Mouse (Mus musculus) gastrocnemius, postnatal 4 days (tissue): Measurements from ENCODE around the gene Rreb1. TPM values are rescaled to one million over a fixed set of nuclear protein-coding genes. Genes with fewer than 3 reads are reported as not detected.

ENCODE experiments used
- DNase-seq, 2 experiments: peaks; one replicate each; pipeline ENCODE4 v3.0.0; 2021 to 2022; ENCODE audit warnings: low spot score in 2 of 2, mixed read lengths in 2 of 2
- long read RNA-seq, 2 experiments: library from polyadenylated mRNA; stranded (forward); transcript quantifications; one replicate each; pipeline ENCODE4 v2.0.0; 2021
- total RNA-seq, 2 experiments: library from RNA; stranded (reverse); gene quantifications; 2 replicates each; pipeline ENCODE4 v1.2.3; 2021

Gene Rreb1
- total RNA-seq, result 10 to 100 TPM; 51.0 to 53.6 TPM
- long read RNA-seq, experiment 1, full-length matches to known transcripts, result 1 of 13 reads
- long read RNA-seq, experiment 1, partial matches to known transcripts, result 8 of 13 reads
- long read RNA-seq, experiment 1, other reads (novel, unspliced or antisense), result 4 of 13 reads
- long read RNA-seq, experiment 2, full-length matches to known transcripts, result 1 of 14 reads
- long read RNA-seq, experiment 2, partial matches to known transcripts, result 4 of 14 reads
- long read RNA-seq, experiment 2, other reads (novel, unspliced or antisense), result 9 of 14 reads

- peak; percentile 41 to 56 for DNase-seq
Measured at GRCm38 (mm10) chr13:37778147-37778593, at the start of gene Rreb1. Rreb1 (plus strand) TSS chr13:37778400.

- no peak for DNase-seq
Measured at GRCm38 (mm10) chr13:37728551-37728950, 49.6 kb upstream of the Rreb1 start.

- no peak for DNase-seq
Measured at GRCm38 (mm10) chr13:37731914-37732693, 46.1 kb upstream of the Rreb1 start.

DNA sequence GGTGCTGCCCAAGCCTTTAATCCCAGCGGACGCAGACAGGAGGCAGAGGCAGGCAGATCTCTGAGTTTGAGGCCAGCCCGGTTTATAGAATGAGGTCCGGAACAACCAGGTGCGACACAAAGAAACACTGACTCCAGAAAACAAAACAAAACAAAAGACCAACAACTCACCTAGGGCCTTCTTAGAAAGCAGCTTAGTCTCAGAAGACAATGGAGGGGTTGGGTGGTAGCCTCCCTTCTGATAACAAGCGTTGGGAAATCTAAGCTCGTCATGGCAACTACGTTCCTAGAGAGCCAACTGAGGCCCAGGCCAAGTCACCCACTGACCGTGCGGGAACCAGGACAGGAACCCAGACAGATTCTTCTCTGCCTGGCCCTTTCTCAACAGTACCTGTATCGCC, 43.7 kb upstream of the Rreb1 start:
- DNase-seq, result no peak

GRCm38 (mm10) chr13:37740111-37740510, 38.1 kb upstream of the Rreb1 start:
- DNase-seq, result no peak

GRCm38 (mm10) chr13:37740752-37741151, 37.4 kb upstream of the Rreb1 start:
- no peak for DNase-seq

GRCm38 (mm10) chr13:37742248-37742647, 36.0 kb upstream of the Rreb1 start:
- no peak for DNase-seq

- no peak for DNase-seq
Measured at GRCm38 (mm10) chr13:37747504-37747903, 30.7 kb upstream of the Rreb1 start.

GRCm38 (mm10) chr13:37749485-37749884, 28.7 kb upstream of the Rreb1 start:
- DNase-seq, result no peak

DNA sequence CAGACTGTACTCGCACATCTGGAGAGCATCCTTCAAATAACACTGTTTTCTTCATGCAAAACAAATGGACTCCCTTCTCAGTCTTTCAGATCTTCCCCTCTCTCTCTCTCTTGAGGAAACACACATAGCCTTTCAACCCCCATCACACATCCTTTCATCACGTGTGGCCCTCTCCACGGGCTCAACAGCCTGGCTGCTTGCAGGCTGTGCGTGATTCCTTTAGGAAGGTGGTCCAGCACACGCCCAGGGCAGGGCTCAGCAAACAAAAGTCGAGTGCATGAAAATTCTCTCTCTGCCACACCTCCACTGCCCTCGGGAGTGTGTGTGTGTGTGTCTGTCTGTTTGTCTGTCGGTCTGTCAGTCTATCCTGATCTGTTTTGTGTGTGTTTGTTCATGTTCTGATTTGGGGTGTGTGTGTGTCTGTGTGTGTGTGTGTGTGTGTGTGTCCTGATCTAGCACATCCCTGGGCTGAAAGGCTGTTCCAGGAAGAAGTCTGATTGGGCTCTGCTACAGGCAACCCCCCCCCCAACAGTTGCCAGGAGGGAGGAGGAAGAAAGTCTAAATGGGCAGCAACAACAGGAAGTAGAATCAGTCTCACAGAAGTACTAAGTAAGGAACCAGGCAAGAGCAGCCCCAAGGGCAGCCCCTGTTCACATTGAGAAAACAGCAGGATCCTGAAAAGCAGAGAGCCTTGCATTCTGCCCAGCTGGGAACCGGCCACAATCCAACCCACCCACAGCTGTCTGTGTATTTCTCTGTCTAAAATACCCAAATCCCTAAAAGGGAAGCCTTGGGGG, 26.8 kb upstream of the Rreb1 start:
- DNase-seq, result peak in 1 of 2 experiments; percentile 34

DNA sequence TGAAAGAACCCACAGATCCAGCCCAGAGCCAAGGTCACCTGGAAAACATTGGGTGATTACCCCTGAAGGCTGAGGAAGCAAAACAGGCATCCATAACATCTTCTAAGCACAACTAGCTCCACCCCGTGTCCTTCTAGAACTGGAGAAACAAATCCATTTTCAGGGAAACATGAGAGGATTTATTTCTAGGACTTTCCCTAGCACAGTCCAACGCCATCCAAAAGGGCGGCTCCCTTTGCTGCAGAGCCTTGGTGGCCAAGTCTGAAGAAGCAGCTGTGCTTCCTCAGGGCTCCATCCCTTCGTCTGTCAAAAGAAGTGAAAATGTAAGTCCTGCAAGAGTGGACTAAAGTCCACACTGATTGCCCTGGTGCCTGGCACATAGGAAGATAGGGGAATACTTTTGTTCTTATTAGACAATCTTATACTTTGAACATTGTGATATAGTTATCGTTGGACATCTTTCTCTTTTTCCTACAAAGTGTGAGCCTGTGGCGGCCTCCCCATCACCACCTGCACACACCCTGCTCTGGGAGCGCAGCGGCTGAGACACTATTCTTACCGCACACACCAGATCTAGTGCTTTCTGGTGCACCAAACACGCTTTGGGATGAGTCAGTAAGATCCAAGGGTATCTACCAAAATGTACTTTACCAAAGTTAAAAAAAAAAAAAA, 18.7 kb upstream of the Rreb1 start:
- no peak for DNase-seq

DNA sequence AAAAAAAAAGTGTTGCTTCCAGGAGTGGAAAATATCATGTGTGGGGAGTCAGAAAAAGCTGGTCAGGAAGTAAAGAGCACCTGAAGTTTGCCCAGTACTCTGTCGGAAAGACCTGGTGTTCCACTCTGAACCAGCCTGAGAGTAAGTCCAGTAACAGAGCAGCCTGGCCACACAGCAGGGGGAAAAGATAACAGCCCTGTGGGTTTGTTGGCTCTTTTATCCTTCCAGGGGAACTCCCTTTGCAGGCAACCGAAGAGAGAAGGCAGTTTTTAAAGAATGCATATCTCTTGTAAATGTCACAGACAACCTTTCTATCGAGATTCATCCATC, 18.2 kb upstream of the Rreb1 start:
- no peak for DNase-seq

GRCm38 (mm10) chr13:37760373-37760772, 17.8 kb upstream of the Rreb1 start:
- DNase-seq, result no peak

- DNase-seq, result peak in 1 of 2 experiments; percentile 23
Measured at GRCm38 (mm10) chr13:37760957-37761941, 17.0 kb upstream of the Rreb1 start.

GRCm38 (mm10) chr13:37763800-37764407, 14.3 kb upstream of the Rreb1 start:
- no peak for DNase-seq

DNA sequence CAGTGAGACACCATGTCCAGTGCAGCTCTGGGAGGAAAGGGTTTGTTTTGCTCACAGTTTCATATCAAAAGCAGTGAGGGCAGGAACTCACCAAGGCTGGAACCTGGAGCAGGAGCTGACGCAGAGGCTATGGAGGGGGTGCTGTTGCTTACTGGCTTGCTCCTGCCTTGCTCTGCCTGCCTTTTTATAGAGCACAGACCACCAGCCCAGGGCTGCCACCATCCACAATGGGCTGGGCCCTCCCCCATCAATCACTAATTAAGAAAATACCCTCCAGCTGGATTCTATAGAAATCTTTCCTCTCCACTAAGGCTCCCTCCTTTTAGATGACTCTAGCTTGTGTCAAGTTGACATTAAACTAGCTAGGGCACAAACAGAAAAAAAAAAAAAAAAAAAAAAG, 8.4 kb upstream of the Rreb1 start:
- DNase-seq, result no peak

GRCm38 (mm10) chr13:37773476-37773875, 4.7 kb upstream of the Rreb1 start:
- no peak for DNase-seq

- DNase-seq, result no peak
Measured at GRCm38 (mm10) chr13:37776675-37777074, 1.5 kb upstream of the Rreb1 start.

- DNase-seq, result peak in 1 of 2 experiments; percentile 13
Measured at GRCm38 (mm10) chr13:37777351-37778146, 651 bp upstream of the Rreb1 start.
